Mouse (Mus musculus) hindbrain, postnatal 0 days (tissue): Measurements from ENCODE around the gene Ivd. TPM values are rescaled to one million over a fixed set of nuclear protein-coding genes. Genes with fewer than 3 reads are reported as not detected.

Experiments
- ATAC-seq: fragments of 200-750 bp; cut with Nextera tagmentation; 2 replicates; pipeline ENCODE4 v1.8.0; 2017; ENCODE audit warnings: mild to moderate bottlenecking, moderate TSS enrichment, moderate library complexity
- DNase-seq: peaks from one replicate; pipeline ENCODE4 v3.0.0-alpha.2; 2015; ENCODE audit warnings: low spot score
- H3K27ac ChIP-seq: fragments of 300-500 bp; sonication (generic); 2 replicates; pipeline ENCODE4 v1.5.1; 2014; ENCODE audit warnings: mild to moderate bottlenecking
- H3K27me3 ChIP-seq: fragments of 300-500 bp; sonication (generic); 2 replicates; pipeline ENCODE4 v1.6.1; 2014; ENCODE audit warnings: low read length, mixed read lengths; ENCODE audit not compliant: insufficient read depth
- H3K36me3 ChIP-seq: fragments of 300-500 bp; sonication (generic); 2 replicates; pipeline ENCODE4 v1.6.1; 2014; ENCODE audit warnings: low read length, mixed read lengths; ENCODE audit not compliant: insufficient read depth
- H3K4me1 ChIP-seq: fragments of 300-500 bp; sonication (generic); 2 replicates; pipeline ENCODE4 v1.6.1; 2014; ENCODE audit warnings: antibody characterized with exemption, low read length, mixed read lengths; ENCODE audit not compliant: insufficient read depth
- H3K4me2 ChIP-seq: fragments of 300-500 bp; sonication (generic); 2 replicates; pipeline ENCODE4 v1.6.1; 2014; ENCODE audit warnings: low read depth, mild to moderate bottlenecking, low read length, moderate library complexity, mixed read lengths
- H3K4me3 ChIP-seq: fragments of 300-500 bp; sonication (generic); 2 replicates; pipeline ENCODE4 v1.5.1; 2014; ENCODE audit warnings: low read length
- H3K9ac ChIP-seq: fragments of 300-500 bp; sonication (generic); replicated peaks from 2 replicates; pipeline ENCODE4 v1.6.1; 2014; ENCODE audit warnings: mild to moderate bottlenecking, low read length, moderate library complexity, mixed read lengths
- H3K9me3 ChIP-seq: fragments of 300-500 bp; sonication (generic); 2 replicates; pipeline ENCODE4 v1.6.1; 2016; ENCODE audit warnings: low read length, mixed read lengths
- CTCF ChIP-seq: IDR thresholded peaks from 2 replicates; pipeline ENCODE4 v1.5.1; 2016; ENCODE audit warnings: antibody characterized with exemption, control low read depth, low read depth
- WGBS: fragments of 180-500 bp; shearing (Covaris S2); extraction: QIAGEN DNeasy Blood & Tissue Kit; methylation state at CpG from one replicate; pipeline ENCODE4 v1.1.7; 2014; 5-methylcytosine and 5-hydroxymethylcytosine counted together
- polyA plus RNA-seq: library from polyadenylated mRNA; unstranded; fragments of >200 nt; fragmentation: Nextera tagmentation; extraction: Ambion mirVana; gene quantifications from 2 replicates; pipeline ENCODE4 v1.2.1, GENCODE M21; 2015
- total RNA-seq: library from RNA; depleted of rRNA; stranded (reverse); fragments of >200 nt; gene quantifications from 2 replicates; pipeline ENCODE4 v1.2.3, GENCODE M21; 2014; rRNA removed

Ivd gene
- total RNA-seq (68.2 and 101 TPM in 2 replicates), polyA plus RNA-seq (61.7 and 68.7 TPM in 2 replicates)

DNA sequence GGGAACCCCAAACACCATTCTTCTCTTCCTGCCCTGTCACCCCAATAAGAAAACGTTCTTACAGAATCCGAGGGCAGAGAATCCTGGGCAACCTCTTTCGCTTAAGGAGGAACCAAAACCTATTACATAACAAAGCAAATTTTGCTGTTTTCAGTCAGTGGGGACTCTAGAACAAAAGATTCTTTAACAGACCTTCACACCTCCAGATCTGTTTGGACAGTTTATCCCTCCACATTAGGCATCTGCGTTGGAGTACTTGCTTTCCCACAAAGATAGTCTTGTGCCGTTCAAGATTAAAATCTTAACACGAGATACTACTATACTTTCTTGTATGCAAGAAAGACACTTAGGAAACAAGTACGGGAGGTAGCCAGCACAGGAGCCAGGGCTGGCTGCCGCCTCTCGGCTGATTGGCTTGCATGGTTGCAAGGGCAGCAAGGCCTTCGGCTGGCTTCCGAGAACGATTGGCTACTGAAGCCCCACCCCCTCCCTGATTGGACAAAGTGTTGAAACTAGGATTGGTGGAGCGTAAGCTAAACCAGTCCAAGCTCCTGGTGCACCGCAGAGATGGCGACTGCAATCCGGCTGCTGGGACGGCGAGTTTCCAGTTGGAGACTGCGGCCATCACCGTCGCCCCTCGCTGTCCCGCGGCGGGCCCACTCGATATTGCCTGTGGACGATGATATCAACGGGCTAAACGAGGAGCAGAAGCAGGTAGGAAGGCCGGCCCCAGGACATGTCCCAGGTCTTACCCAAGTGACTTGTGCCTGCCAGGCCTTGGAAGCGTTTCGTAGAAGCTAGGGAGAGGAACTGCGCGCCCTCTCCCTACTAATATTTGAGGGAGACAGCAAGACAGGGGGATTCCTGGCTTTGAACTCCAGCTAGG is at the start of gene Ivd:
Ivd (plus strand) TSS at position 501 of the 886 bp plus-strand sequence.
- H3K9ac ChIP-seq: peak within 1 kb of the TSS; percentile 75
- H3K4me2 ChIP-seq: peak within 1 kb of the TSS; percentile 88
- no peaks in the 10 kb centered on the region for H3K9me3 ChIP-seq
- TF ChIP-seq CTCF: no peak
- H3K27me3 ChIP-seq: no peaks in the 10 kb centered on the region
- ATAC-seq (peak; percentile 100), DNase-seq (peak; percentile 97)
- WGBS: under 1% methylated on average over 34 of the region's 34 CpGs
- H3K36me3 ChIP-seq: no peaks in the 10 kb centered on the region
- H3K4me3 ChIP-seq: peak within 1 kb of the TSS; percentile 63
- peak within 1 kb of the TSS; percentile 84 for H3K27ac ChIP-seq
- no peaks in the 10 kb centered on the region for H3K4me1 ChIP-seq

- Histone ChIP-seq H3K4me3 (no peak overlapping the region), H3K27me3 (no peaks in the 10 kb centered on the region), H3K27ac (no peak overlapping the region), H3K4me1 (no peaks in the 10 kb centered on the region), H3K4me2 (no peak overlapping the region), H3K9ac (no peak overlapping the region), H3K9me3 (no peaks in the 10 kb centered on the region), H3K36me3 (no peaks in the 10 kb centered on the region)
- no peak for DNase-seq
- WGBS: 55% methylated on average over 1 of the region's 1 CpGs
- ATAC-seq: no peak
- TF ChIP-seq CTCF: no peak
Measured at GRCm38 (mm10) chr2:118812724-118813123, 49.0 kb upstream of the Ivd start.

DNA sequence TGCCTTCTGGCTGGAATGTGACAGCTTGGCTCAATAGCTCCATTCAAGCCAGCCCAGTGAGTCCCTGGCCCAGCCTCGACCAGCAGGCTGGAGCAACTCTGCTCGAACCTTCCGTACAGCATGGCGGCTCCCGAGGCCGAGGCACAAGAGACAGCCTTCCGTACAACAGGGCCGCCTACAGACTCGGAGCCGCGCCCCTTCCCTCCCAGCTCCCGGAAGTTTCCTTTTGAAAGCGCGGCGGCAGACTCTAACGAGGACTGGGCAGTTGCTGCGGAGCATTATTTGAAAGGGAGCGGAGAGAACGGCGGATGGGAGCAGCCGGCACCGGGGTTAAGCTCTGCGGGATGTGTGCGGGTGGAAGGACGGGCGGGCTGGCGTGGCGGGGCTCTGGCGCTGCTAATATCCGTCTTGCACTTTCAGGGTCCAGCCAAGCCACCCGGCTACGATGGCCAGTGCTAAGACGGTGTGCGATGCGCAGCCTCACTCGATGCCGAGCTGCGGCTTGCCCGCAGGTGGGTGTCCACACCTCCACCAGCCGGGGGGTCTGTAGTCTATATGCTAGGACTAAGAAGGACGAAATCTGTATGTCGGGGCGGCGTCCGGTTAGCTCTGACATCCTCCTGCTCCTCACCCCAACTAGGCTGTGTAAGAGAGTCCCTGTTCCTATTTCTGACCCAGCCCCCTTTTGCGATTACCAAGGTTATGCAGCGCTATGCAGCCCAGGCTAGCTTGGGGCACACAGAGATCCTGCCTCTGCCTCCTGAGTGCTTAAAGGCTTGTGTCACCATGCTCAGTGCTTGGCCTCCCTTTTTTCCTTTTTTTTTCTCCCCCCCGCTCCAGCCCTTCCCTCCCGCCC is 47.5 kb upstream of the Ivd start, which contains the start of gene Knstrn:
Knstrn (plus strand) TSS at position 23 of the 856 bp plus-strand sequence.
- no peaks in the 10 kb centered on the region for H3K27me3 ChIP-seq

GRCm38 (mm10) chr2:118822800-118823199 is 39.0 kb upstream of the Ivd start:
- no peak for DNase-seq
- H3K27me3 ChIP-seq: no peaks in the 10 kb centered on the region
- no peak overlapping the region for H3K4me3 ChIP-seq
- WGBS: 95% methylated on average over 5 of the region's 5 CpGs
- no peak for TF ChIP-seq CTCF
- H3K4me2 ChIP-seq: no peak overlapping the region
- no peaks in the 10 kb centered on the region for H3K4me1 ChIP-seq
- ATAC-seq: no peak
- H3K9me3 ChIP-seq: no peaks in the 10 kb centered on the region
- no peak overlapping the region for H3K27ac ChIP-seq
- H3K36me3 ChIP-seq: no peaks in the 10 kb centered on the region
- no peak overlapping the region for H3K9ac ChIP-seq

More for the DNA sequence above, 47.5 kb upstream of the Ivd start, which contains the start of gene Knstrn:
- 1% methylated on average over 49 of the region's 49 CpGs for WGBS
- ATAC-seq (peak; percentile 97), DNase-seq (peak; percentile 96)
- H3K27ac ChIP-seq: no peak within 1 kb of the TSS
- no peaks in the 10 kb centered on the region for H3K36me3 ChIP-seq
- H3K4me3 ChIP-seq: peak within 1 kb of the TSS; percentile 61
- no peaks in the 10 kb centered on the region for H3K4me1 ChIP-seq
- H3K4me2 ChIP-seq: peak within 1 kb of the TSS; percentile 97
- no peak for TF ChIP-seq CTCF
- peak within 1 kb of the TSS; percentile 46 for H3K9ac ChIP-seq
- H3K9me3 ChIP-seq: no peaks in the 10 kb centered on the region

GRCm38 (mm10) chr2:118824396-118824795 is 37.4 kb upstream of the Ivd start:
- Histone ChIP-seq H3K27me3 (no peaks in the 10 kb centered on the region), H3K9ac (no peak overlapping the region), H3K4me3 (no peak overlapping the region), H3K4me2 (no peak overlapping the region), H3K9me3 (no peaks in the 10 kb centered on the region), H3K36me3 (no peaks in the 10 kb centered on the region), H3K4me1 (no peaks in the 10 kb centered on the region), H3K27ac (no peak overlapping the region)
- ATAC-seq (no peak), DNase-seq (no peak)
- TF ChIP-seq CTCF: no peak
- WGBS: 92% methylated on average over 4 of the region's 4 CpGs

DNA sequence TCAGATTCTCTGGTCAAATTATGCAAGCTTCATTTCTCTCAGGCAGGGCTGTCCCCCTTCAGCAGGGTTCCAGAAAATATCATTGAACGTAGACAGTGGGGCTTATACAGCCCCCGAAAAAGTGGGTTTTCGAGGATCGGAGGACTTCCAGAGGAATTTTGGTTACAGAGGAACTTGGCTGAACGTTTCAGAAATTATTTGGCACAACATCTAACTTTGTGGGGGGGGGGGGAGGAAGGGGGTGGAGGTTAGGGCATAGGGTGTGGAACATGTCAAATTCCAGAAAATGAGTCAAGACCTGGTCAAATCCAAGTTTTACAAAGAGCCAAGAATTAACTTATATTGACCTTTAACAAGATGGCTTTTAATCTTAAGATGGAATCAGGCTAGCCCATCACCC is 32.7 kb upstream of the Ivd start:
- no peak for ATAC-seq
- Histone ChIP-seq H3K27ac (no peak overlapping the region), H3K27me3 (no peaks in the 10 kb centered on the region), H3K4me1 (no peaks in the 10 kb centered on the region), H3K36me3 (no peaks in the 10 kb centered on the region), H3K9ac (no peak overlapping the region), H3K4me3 (no peak overlapping the region), H3K9me3 (no peaks in the 10 kb centered on the region), H3K4me2 (no peak overlapping the region)
- WGBS: 94% methylated on average over 5 of the region's 5 CpGs
- DNase-seq: no peak
- TF ChIP-seq CTCF: no peak
